Mouse (Mus musculus) intestine, postnatal 0 days (tissue): Measurements from ENCODE around the gene Mettl26. TPM values are rescaled to one million over a fixed set of nuclear protein-coding genes. Genes with fewer than 3 reads are reported as not detected.

Experiments used
- ATAC-seq: fragments of 200-750 bp; cut with Nextera tagmentation; 2 replicates; pipeline ENCODE4 v1.8.0; 2017; ENCODE audit warnings: mild to moderate bottlenecking, moderate TSS enrichment, moderate library complexity
- H3K27ac ChIP-seq: fragments of 300-500 bp; sonication (generic); 2 replicates; pipeline ENCODE4 v1.5.1; 2014; ENCODE audit warnings: mild to moderate bottlenecking, low read depth, low read length, moderate library complexity
- H3K27me3 ChIP-seq: fragments of 300-500 bp; sonication (generic); replicated peaks from 2 replicates; pipeline ENCODE4 v1.6.1; 2014; ENCODE audit warnings: low read length, mixed read lengths; ENCODE audit not compliant: control insufficient read depth, insufficient read depth
- H3K36me3 ChIP-seq: fragments of 300-500 bp; sonication (generic); 2 replicates; pipeline ENCODE4 v1.6.1; 2014; ENCODE audit warnings: mild to moderate bottlenecking, moderate library complexity; ENCODE audit not compliant: control insufficient read depth, insufficient read depth
- H3K4me1 ChIP-seq: fragments of 300-500 bp; sonication (generic); replicated peaks from 2 replicates; pipeline ENCODE4 v1.6.1; 2014; ENCODE audit warnings: antibody characterized with exemption, low read length, mixed read lengths; ENCODE audit not compliant: control insufficient read depth, insufficient read depth
- H3K4me2 ChIP-seq: fragments of 300-500 bp; sonication (generic); replicated peaks from 2 replicates; pipeline ENCODE4 v1.6.1; 2014; ENCODE audit warnings: low read depth, mild to moderate bottlenecking, moderate library complexity
- H3K4me3 ChIP-seq: fragments of 300-500 bp; sonication (generic); 2 replicates; pipeline ENCODE4 v1.5.1; 2014; ENCODE audit warnings: low read depth, low read length
- H3K9ac ChIP-seq: fragments of 300-500 bp; sonication (generic); 2 replicates; pipeline ENCODE4 v1.6.1; 2014; ENCODE audit warnings: mild to moderate bottlenecking, low read depth, low read length
- H3K9me3 ChIP-seq: fragments of 300-500 bp; sonication (generic); 2 replicates; pipeline ENCODE4 v1.6.1; 2016; ENCODE audit warnings: mixed run types; ENCODE audit not compliant: control insufficient read depth
- CTCF ChIP-seq: sonication (generic); IDR thresholded peaks from 2 replicates; pipeline ENCODE4 v1.5.1; 2016; ENCODE audit warnings: low read depth, mild to moderate bottlenecking, control low read depth, antibody characterized with exemption, moderate library complexity
- WGBS: fragments of 180-500 bp; shearing (Covaris S2); extraction: QIAGEN DNeasy Blood & Tissue Kit; methylation state at CpG from one replicate; pipeline ENCODE4 v1.1.7; 2014; 5-methylcytosine and 5-hydroxymethylcytosine counted together
- polyA plus RNA-seq: library from polyadenylated mRNA; unstranded; fragments of >200 nt; fragmentation: Nextera tagmentation; extraction: Ambion mirVana; gene quantifications from 2 replicates; pipeline ENCODE4 v1.2.1, GENCODE M21; 2015

The Mettl26 gene
- polyA plus RNA-seq, 1 experiment from 2014 or later: 46.6 TPM

GRCm38 (mm10) chr17:25876347-25876915 is 1.6 kb downstream of the Mettl26 start:
- Histone ChIP-seq H3K27me3 (no peaks in the 10 kb centered on the region), H3K4me2 (peak overlapping the region; percentile 86), H3K4me3 (peak overlapping the region; percentile 74), H3K4me1 (peaks cover 6% of the 10 kb centered on the region; the same call in 1 of the 2 replicates), H3K27ac (peak overlapping the region; percentile 63; the same call in 1 of the 2 replicates), H3K9me3 (no peaks in the 10 kb centered on the region), H3K9ac (peak overlapping the region; percentile 50; the same call in 1 of the 2 replicates), H3K36me3 (peaks cover 10% of the 10 kb centered on the region)
- no peak; the same call in 1 of the 2 replicates for ATAC-seq
- 43% methylated on average over 10 of the region's 10 CpGs for WGBS
- TF ChIP-seq CTCF: no peak

- H3K4me1 ChIP-seq: peaks cover 6% of the 10 kb centered on the region; the same call in 1 of the 2 replicates
- TF ChIP-seq CTCF: no peak
- H3K4me3 ChIP-seq: no peak overlapping the region
- no peak overlapping the region for H3K27ac ChIP-seq
- WGBS: 86% methylated on average over 3 of the region's 3 CpGs
- no peak overlapping the region for H3K4me2 ChIP-seq
- no peaks in the 10 kb centered on the region for H3K27me3 ChIP-seq
- H3K36me3 ChIP-seq: peaks cover 15% of the 10 kb centered on the region
- no peak overlapping the region; the same call in 1 of the 2 replicates for H3K9ac ChIP-seq
- ATAC-seq: no peak
- no peaks in the 10 kb centered on the region for H3K9me3 ChIP-seq
These were observed 2.2 kb downstream of the Mettl26 start for GRCm38 (mm10) chr17:25877025-25877424.

GRCm38 (mm10) chr17:25877741-25878610 is 3.1 kb downstream of the Mettl26 start:
- no peak overlapping the region for H3K27ac ChIP-seq
- no peak overlapping the region for H3K4me3 ChIP-seq
- no peak for TF ChIP-seq CTCF
- no peak for ATAC-seq
- 93% methylated on average over 32 of the region's 32 CpGs for WGBS
- H3K4me1 ChIP-seq: peaks cover 6% of the 10 kb centered on the region; the same call in 1 of the 2 replicates
- H3K36me3 ChIP-seq: peaks cover 21% of the 10 kb centered on the region
- no peaks in the 10 kb centered on the region for H3K9me3 ChIP-seq
- H3K9ac ChIP-seq: no peak overlapping the region
- no peak overlapping the region for H3K4me2 ChIP-seq
- H3K27me3 ChIP-seq: no peaks in the 10 kb centered on the region

GRCm38 (mm10) chr17:25878611-25879180 is 3.8 kb downstream of the Mettl26 start:
- Histone ChIP-seq H3K9ac (no peak overlapping the region), H3K4me2 (no peak overlapping the region), H3K4me1 (peaks cover 6% of the 10 kb centered on the region; the same call in 1 of the 2 replicates), H3K36me3 (peaks cover 28% of the 10 kb centered on the region), H3K27me3 (no peaks in the 10 kb centered on the region), H3K9me3 (no peaks in the 10 kb centered on the region), H3K4me3 (no peak overlapping the region), H3K27ac (no peak overlapping the region)
- 93% methylated on average over 19 of the region's 19 CpGs for WGBS
- TF ChIP-seq CTCF: no peak
- ATAC-seq: no peak

GRCm38 (mm10) chr17:25879261-25879660 is 4.4 kb downstream of the Mettl26 start:
- WGBS: 58% methylated on average over 4 of the region's 4 CpGs
- Histone ChIP-seq H3K36me3 (peaks cover 32% of the 10 kb centered on the region), H3K27me3 (no peaks in the 10 kb centered on the region), H3K9ac (no peak overlapping the region), H3K4me1 (peaks cover 6% of the 10 kb centered on the region; the same call in 1 of the 2 replicates), H3K4me2 (no peak overlapping the region), H3K4me3 (no peak overlapping the region), H3K27ac (no peak overlapping the region), H3K9me3 (no peaks in the 10 kb centered on the region)
- TF ChIP-seq CTCF: peak; percentile 74
- 0 out of 2 replicates have a peak, but pooled peaks have one; percentile 1 for ATAC-seq

- no peak for TF ChIP-seq CTCF
- H3K27ac ChIP-seq: no peak overlapping the region
- WGBS: 66% methylated on average over 8 of the region's 8 CpGs
These were observed 4.9 kb downstream of the Mettl26 start for GRCm38 (mm10) chr17:25879750-25880149.

More at GRCm38 (mm10) chr17:25879750-25880149, 4.9 kb downstream of the Mettl26 start:
- H3K9ac ChIP-seq: no peak overlapping the region
- no peak overlapping the region for H3K4me2 ChIP-seq
- peaks cover 36% of the 10 kb centered on the region for H3K36me3 ChIP-seq
- no peak for ATAC-seq
- H3K4me1 ChIP-seq: peaks cover 6% of the 10 kb centered on the region; the same call in 1 of the 2 replicates
- no peak overlapping the region for H3K4me3 ChIP-seq
- H3K27me3 ChIP-seq: no peaks in the 10 kb centered on the region
- H3K9me3 ChIP-seq: no peaks in the 10 kb centered on the region
